Mouse (Mus musculus): ENCODE measurements around the gene Slc38a3.

Gene Slc38a3

GRCm38 (mm10) chr9:107696106-107696479, 26.8 kb upstream of the Slc38a3 start:
- in situ Hi-C loops (cut with MboI, MseI), result no loop called here

GRCm38 (mm10) chr9:107695441-107696105, 26.2 kb upstream of the Slc38a3 start:
- in situ Hi-C loops (cut with MboI, MseI), result no loop called here

- in situ Hi-C loops (cut with MboI, MseI), result no loop called here
Observed at GRCm38 (mm10) chr9:107694627-107695026, 25.3 kb upstream of the Slc38a3 start.

- in situ Hi-C loops (cut with MboI, MseI), result no loop called here
Observed at GRCm38 (mm10) chr9:107693433-107693987, 24.2 kb upstream of the Slc38a3 start.

- in situ Hi-C loops (cut with MboI, MseI), result no loop called here
Observed at GRCm38 (mm10) chr9:107692785-107693184, 23.5 kb upstream of the Slc38a3 start.

GRCm38 (mm10) chr9:107690391-107690790, 21.1 kb upstream of the Slc38a3 start:
- in situ Hi-C loops (cut with MboI, MseI), result no loop called here

GRCm38 (mm10) chr9:107688939-107689338, 19.6 kb upstream of the Slc38a3 start:
- in situ Hi-C loops (cut with MboI, MseI), result loop anchor here (5.0 kb wide), 1 partner anchor 43 kb away; no protein-coding TSS in a partner anchor

GRCm38 (mm10) chr9:107688415-107688814, 19.1 kb upstream of the Slc38a3 start:
- in situ Hi-C loops (cut with MboI, MseI), result loop anchor here (5.0 kb wide), 1 partner anchor 44 kb away; no protein-coding TSS in a partner anchor

- in situ Hi-C loops (cut with MboI, MseI), result loop anchor here (5.0 kb wide), 1 partner anchor 47 kb away; no protein-coding TSS in a partner anchor
Observed at GRCm38 (mm10) chr9:107685231-107685981, 16.1 kb upstream of the Slc38a3 start.

- in situ Hi-C loops (cut with MboI, MseI), result no loop called here
Observed at GRCm38 (mm10) chr9:107682405-107682804, 13.1 kb upstream of the Slc38a3 start.

- in situ Hi-C loops (cut with MboI, MseI), result loop anchor here (5.0 to 10.0 kb wide), 2 partner anchors 72 to 575 kb away; partner anchors contain the start of gene Sema3b
Observed at GRCm38 (mm10) chr9:107679501-107679900, 10.2 kb upstream of the Slc38a3 start, which contains the start of gene Gnat1. Gene Gnat1, minus strand, starts transcription at chr9:107679712.

- in situ Hi-C loops (cut with MboI, MseI), result loop anchor here (5.0 to 10.0 kb wide), 2 partner anchors 72 to 576 kb away; partner anchors contain the start of gene Sema3b
Observed at GRCm38 (mm10) chr9:107678861-107679260, 9.5 kb upstream of the Slc38a3 start.

GRCm38 (mm10) chr9:107677819-107678526, 8.6 kb upstream of the Slc38a3 start:
- in situ Hi-C loops (cut with MboI, MseI), result loop anchor here (5.0 to 10.0 kb wide), 2 partner anchors 71 to 577 kb away; partner anchors contain the start of gene Sema3b

- in situ Hi-C loops (cut with MboI, MseI), result loop anchor here (5.0 to 10.0 kb wide), 2 partner anchors 70 to 578 kb away; partner anchors contain the start of gene Sema3b
Observed at GRCm38 (mm10) chr9:107677091-107677784, 7.9 kb upstream of the Slc38a3 start.

- in situ Hi-C loops (cut with MboI, MseI), result loop anchor here (5.0 to 10.0 kb wide), 2 partner anchors 69 to 578 kb away; partner anchors contain the start of gene Sema3b
Observed at GRCm38 (mm10) chr9:107676302-107676701, 7.0 kb upstream of the Slc38a3 start.

GRCm38 (mm10) chr9:107675671-107676301, 6.5 kb upstream of the Slc38a3 start:
- in situ Hi-C loops (cut with MboI, MseI), result loop anchor here (5.0 to 10.0 kb wide), 2 partner anchors 68 to 579 kb away; partner anchors contain the start of gene Sema3b

GRCm38 (mm10) chr9:107674609-107675429, 5.5 kb upstream of the Slc38a3 start:
- in situ Hi-C loops (cut with MboI, MseI), result loop anchor here (5.0 to 10.0 kb wide), 2 partner anchors 68 to 580 kb away; partner anchors contain the start of gene Sema3b

- in situ Hi-C loops (cut with MboI, MseI), result loop anchor here (10.0 kb wide), 1 partner anchor 585 kb away; no protein-coding TSS in a partner anchor
Observed at GRCm38 (mm10) chr9:107670259-107670658, 929 bp upstream of the Slc38a3 start.

GRCm38 (mm10) chr9:107668916-107669315, 414 bp downstream of the Slc38a3 start:
- in situ Hi-C loops (cut with MboI, MseI), result no loop called here

All from T-helper 2 cell (primary cell).